26 mouse cellular contexts compared by ENCODE assay signal in the genomic region with DNA sequence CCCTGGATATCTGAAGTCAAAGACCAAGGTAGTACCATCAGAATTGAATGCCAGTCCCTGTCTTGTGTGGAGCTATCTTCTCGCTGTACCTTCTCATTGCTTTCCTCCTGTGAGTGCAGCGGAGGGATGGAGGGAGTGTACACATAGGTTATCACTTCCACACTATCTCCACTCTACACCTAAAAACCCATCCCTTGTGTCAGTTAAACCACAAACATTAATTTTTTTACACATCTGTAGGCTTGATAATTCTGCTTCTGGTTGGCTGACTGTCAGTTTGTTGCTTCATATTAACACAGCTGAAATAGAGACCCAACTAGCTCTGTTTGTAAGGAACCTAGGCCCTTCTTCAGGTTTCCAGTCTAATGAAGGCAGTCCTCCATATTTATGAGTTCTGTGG. TPM values are rescaled to one million over a fixed set of nuclear protein-coding genes. Genes with fewer than 3 reads are reported as not detected.
"Had no signal": no experiment of that assay in that cellular context is flagged by ENCODE, and none has a peak within 500 bp of the region (broad histone marks: within the 10 kb centered on the region; RNA-seq: fewer than 3 reads in every experiment).

No protein-coding gene starts in this region.

- H3K27ac ChIP-seq: embryonic facial prominence, embryonic 10.5 days; embryonic facial prominence, embryonic 12.5 days; embryonic facial prominence, embryonic 13.5 days; embryonic facial prominence, embryonic 15.5 days; forebrain, embryonic 10.5 days; forebrain, embryonic 12.5 days; forebrain, embryonic 13.5 days; forebrain, embryonic 15.5 days; gastrocnemius, adult 2 months; heart, adult 2 months; heart, embryonic 10.5 days had no signal

- H3K9ac ChIP-seq: embryonic facial prominence, embryonic 12.5 days; embryonic facial prominence, embryonic 13.5 days; embryonic facial prominence, embryonic 15.5 days; forebrain, embryonic 12.5 days; forebrain, embryonic 13.5 days; forebrain, embryonic 15.5 days; forebrain, postnatal 0 days had no signal

- H3K27me3 ChIP-seq: embryonic facial prominence, embryonic 12.5 days; embryonic facial prominence, embryonic 13.5 days; embryonic facial prominence, embryonic 15.5 days; forebrain, embryonic 12.5 days; forebrain, embryonic 13.5 days; forebrain, embryonic 15.5 days had no signal

- H3K9me3 ChIP-seq: embryonic facial prominence, embryonic 10.5 days; embryonic facial prominence, embryonic 12.5 days; embryonic facial prominence, embryonic 13.5 days; embryonic facial prominence, embryonic 15.5 days; forebrain, embryonic 10.5 days; forebrain, embryonic 12.5 days; forebrain, embryonic 13.5 days; forebrain, embryonic 15.5 days; heart, embryonic 10.5 days had no signal

- H3K36me3 ChIP-seq: embryonic facial prominence, embryonic 10.5 days; embryonic facial prominence, embryonic 12.5 days; embryonic facial prominence, embryonic 13.5 days; embryonic facial prominence, embryonic 15.5 days; forebrain, embryonic 10.5 days; forebrain, embryonic 12.5 days; forebrain, embryonic 15.5 days; heart, embryonic 10.5 days had no signal

- H3K4me3 ChIP-seq: embryonic facial prominence, embryonic 10.5 days; embryonic facial prominence, embryonic 12.5 days; embryonic facial prominence, embryonic 13.5 days; embryonic facial prominence, embryonic 15.5 days; erythroblast, embryonic 14.5 days; forebrain, embryonic 10.5 days; forebrain, embryonic 12.5 days; forebrain, embryonic 13.5 days; forebrain, embryonic 15.5 days; gastrocnemius, adult 2 months; heart, adult 2 months; heart, embryonic 10.5 days had no signal

- DNase-seq: cerebellum, adult 9-11 months; cerebellum, postnatal 10 days; cerebellum, postnatal 14 days; cerebellum, postnatal 25 days; cerebellum, postnatal 36 days; embryo, embryonic 11 days; forebrain, postnatal 0 days; gastrocnemius, adult 2 months; gastrocnemius, postnatal 10 days; gastrocnemius, postnatal 14 days; gastrocnemius, postnatal 25 days; gastrocnemius, postnatal 36 days; heart, adult 11 months; heart, adult 18-20 months; heart, adult 2 months had no signal

- H3K4me1 ChIP-seq: embryonic facial prominence, embryonic 10.5 days; embryonic facial prominence, embryonic 12.5 days; embryonic facial prominence, embryonic 13.5 days; embryonic facial prominence, embryonic 15.5 days; forebrain, embryonic 10.5 days; forebrain, embryonic 12.5 days; forebrain, embryonic 13.5 days; forebrain, embryonic 15.5 days; heart, embryonic 10.5 days had no signal

RNA-seq across cellular contexts. Expression of gene Mme, which starts 43.3 kb away (rescaled TPM):
- total RNA-seq: granulocyte monocyte progenitor cell, adult 5-6 weeks had no signal
- polyA plus RNA-seq: erythroblast, embryonic 14.5 days had no signal
